Mouse (Mus musculus) MEL (cell line): ENCODE measurements around the gene Morc2a. TPM values are rescaled to one million over a fixed set of nuclear protein-coding genes. Genes with fewer than 3 reads are reported as not detected.

Source experiments
- DNase-seq: peaks from one replicate; pipeline ENCODE4 v3.0.0; 2011; ENCODE audit warnings: low read depth, low spot score
- H3K27ac ChIP-seq: 2 replicates; pipeline ENCODE4 v1.5.1; 2012; ENCODE audit warnings: low read depth, mild to moderate bottlenecking, control low read depth, low read length, moderate library complexity; ENCODE audit not compliant: control insufficient read depth
- H3K27me3 ChIP-seq, 2 experiments: fragments of 150-350 bp in 1 of 2; sonication (generic) in 1 of 2; 2 replicates each; pipeline ENCODE4 v1.6.1; 2012; ENCODE audit warnings: low read length in 2 of 2, mild to moderate bottlenecking in 2 of 2, improper control_type of control experiment in 1 of 2, moderate library complexity in 1 of 2; ENCODE audit not compliant: insufficient read depth in 2 of 2, control insufficient read depth in 1 of 2
- H3K36me3 ChIP-seq, 2 experiments: 2 replicates each; pipeline ENCODE4 v1.6.1; 2012 to 2014; ENCODE audit warnings: low read length in 2 of 2, improper control_type of control experiment in 1 of 2, inconsistent platforms in 1 of 2, mild to moderate bottlenecking in 1 of 2; ENCODE audit not compliant: insufficient read depth in 2 of 2, control insufficient read depth in 1 of 2
- H3K4me1 ChIP-seq, 2 experiments: fragments of 150-350 bp in 1 of 2; sonication (generic) in 1 of 2; 2 replicates each; pipeline ENCODE4 v1.6.1; 2012; ENCODE audit warnings: low read length in 2 of 2, improper control_type of control experiment in 1 of 2, mild to moderate bottlenecking in 1 of 2; ENCODE audit not compliant: insufficient read depth in 2 of 2, control insufficient read depth in 1 of 2
- H3K4me3 ChIP-seq, 2 experiments: fragments of 150-350 bp in 1 of 2; sonication (generic) in 1 of 2; 2 replicates each; pipeline ENCODE4 v1.5.1; 2012; ENCODE audit warnings: low read depth in 2 of 2, low read length in 2 of 2, mild to moderate bottlenecking in 2 of 2, moderate library complexity in 2 of 2, control low read depth in 1 of 2, improper control_type of control experiment in 1 of 2; ENCODE audit not compliant: control insufficient read depth in 1 of 2, insufficient read depth in 1 of 2
- H3K79me2 ChIP-seq: 2 replicates; pipeline ENCODE4 v1.6.1; 2012; ENCODE audit warnings: mild to moderate bottlenecking, low read length, moderate library complexity; ENCODE audit not compliant: control insufficient read depth, poor library complexity, insufficient read depth
- H3K9ac ChIP-seq: 2 replicates; pipeline ENCODE4 v1.6.1; 2012; ENCODE audit warnings: low read depth, mild to moderate bottlenecking, control low read depth, low read length, moderate library complexity; ENCODE audit not compliant: control insufficient read depth, poor library complexity, severe bottlenecking
- H3K9me3 ChIP-seq: fragments of 150-350 bp; sonication (generic); replicated peaks from 2 replicates; pipeline ENCODE4 v1.6.1; 2012; ENCODE audit warnings: mild to moderate bottlenecking, low read length, improper control_type of control experiment, moderate library complexity; ENCODE audit not compliant: insufficient read depth
- GATA1 ChIP-seq: IDR thresholded peaks from 2 replicates; pipeline ENCODE4 v1.6.1; 2011; ENCODE audit warnings: low read depth, low read length, improper control_type of control experiment
- TCF12 ChIP-seq: IDR thresholded peaks from 2 replicates; pipeline ENCODE4 v1.6.1; 2014; ENCODE audit warnings: low read depth, mild to moderate bottlenecking, inconsistent platforms, low read length, improper control_type of control experiment, moderate library complexity
- polyA plus RNA-seq, 2 experiments: library from polyadenylated mRNA; stranded (reverse) in 1 of 2; unstranded in 1 of 2; fragments of >175 nt in 1 of 2; fragments of >200 nt in 1 of 2; gene quantifications; 2 replicates each; pipeline versions ENCODE4 v1.2.1 to v1.2.4; 2012; ENCODE audit warnings: low replicate concordance in 2 of 2, low read depth in 1 of 2; ENCODE audit not compliant: insufficient read length in 2 of 2, insufficient read depth in 1 of 2, missing spikeins in 1 of 2
- total RNA-seq: library from RNA; depleted of rRNA; stranded (reverse); fragments of 300-350 nt; gene quantifications from 2 replicates; pipeline ENCODE4 v1.2.3, GENCODE M21; 2012; rRNA removed

Gene Morc2a
- total and polyA plus RNA-seq, 3 experiments: 14.7 to 25.6 (median 23.4) TPM

- TF ChIP-seq TCF12: no peak
- TF ChIP-seq GATA1: no peak
- TF ChIP-seq, all 39 proteins: peak for 0
- H3K27me3 ChIP-seq: peaks cover 0 to 8% of the 10 kb centered on the region in 2 experiments; a peak in 3 of 4 replicates
- H3K36me3 ChIP-seq: no peaks in the 10 kb centered on the region
- H3K4me3 ChIP-seq: no peak overlapping the region
- no peaks in the 10 kb centered on the region for H3K79me2 ChIP-seq
- H3K9ac ChIP-seq: no peak overlapping the region
- no peaks in the 10 kb centered on the region for H3K9me3 ChIP-seq
- no peaks in the 10 kb centered on the region for H3K4me1 ChIP-seq
- no peak for DNase-seq
- H3K27ac ChIP-seq: no peak overlapping the region
Measured at GRCm38 (mm10) chr11:3738778-3739177, 89.8 kb downstream of the Morc2a start.

Other genes with a start within 250 kb of the Morc2a start
- gene Limk2, start 240.0 kb upstream of the Morc2a start, total RNA-seq: 19.6 and 21.9 TPM in 2 replicates
- 10 to 100 TPM in 1 of 2 experiments, not detected in 1; 29.1 TPM for gene Limk2, start 240.0 kb upstream of the Morc2a start, polyA plus RNA-seq
- 9.5 and 9.9 TPM in 2 replicates for gene Rnf185, start 196.8 kb upstream of the Morc2a start, total RNA-seq
- 10 to 100 TPM in 1 of 2 experiments, not detected in 1; 13.8 TPM for gene Rnf185, start 196.8 kb upstream of the Morc2a start, polyA plus RNA-seq
- 0.15 and 0.29 TPM in 2 replicates for gene Pla2g3, start 160.9 kb upstream of the Morc2a start, total RNA-seq
- under 1 TPM in 1 of 2 experiments, not detected in 1; 0.39 TPM for gene Pla2g3, start 160.9 kb upstream of the Morc2a start, polyA plus RNA-seq
- gene Inpp5j, start 144.4 kb upstream of the Morc2a start, total RNA-seq: 0.23 TPM in 2 replicates
- 1 to 10 TPM in 1 of 2 experiments, not detected in 1; 2.9 TPM for gene Inpp5j, start 144.4 kb upstream of the Morc2a start, polyA plus RNA-seq
- 28.7 and 29.5 TPM in 2 replicates for gene Selenom, start 134.5 kb upstream of the Morc2a start, total RNA-seq
- 10 to 100 TPM in 1 of 2 experiments, not detected in 1; 35.4 TPM for gene Selenom, start 134.5 kb upstream of the Morc2a start, polyA plus RNA-seq
- 203 and 204 TPM in 2 replicates for gene Smtn, start 108.6 kb upstream of the Morc2a start, total RNA-seq
- 100 to 1,000 TPM in 1 of 2 experiments, not detected in 1; 370 TPM for gene Smtn, start 108.6 kb upstream of the Morc2a start, polyA plus RNA-seq
- gene Osbp2, start 214.7 kb downstream of the Morc2a start, total RNA-seq: not detected in 2 replicates
- under 1 TPM in 1 of 2 experiments, not detected in 1; 0.04 TPM for gene Osbp2, start 214.7 kb downstream of the Morc2a start, polyA plus RNA-seq
- 0.08 and 0.10 TPM in 2 replicates for gene 4921536K21Rik, start 245.9 kb downstream of the Morc2a start, total RNA-seq
- gene 4921536K21Rik, start 245.9 kb downstream of the Morc2a start, polyA plus RNA-seq: under 1 TPM in 1 of 2 experiments, not detected in 1; 0.40 TPM
- gene Dusp18, start 246.0 kb downstream of the Morc2a start, total RNA-seq: 0.81 and 0.92 TPM in 2 replicates
- gene Dusp18, start 246.0 kb downstream of the Morc2a start, polyA plus RNA-seq: 1 to 10 TPM in 1 of 2 experiments, not detected in 1; 2.2 TPM